Mouse (Mus musculus): Measurements from ENCODE around the gene Sys1.

DNA sequence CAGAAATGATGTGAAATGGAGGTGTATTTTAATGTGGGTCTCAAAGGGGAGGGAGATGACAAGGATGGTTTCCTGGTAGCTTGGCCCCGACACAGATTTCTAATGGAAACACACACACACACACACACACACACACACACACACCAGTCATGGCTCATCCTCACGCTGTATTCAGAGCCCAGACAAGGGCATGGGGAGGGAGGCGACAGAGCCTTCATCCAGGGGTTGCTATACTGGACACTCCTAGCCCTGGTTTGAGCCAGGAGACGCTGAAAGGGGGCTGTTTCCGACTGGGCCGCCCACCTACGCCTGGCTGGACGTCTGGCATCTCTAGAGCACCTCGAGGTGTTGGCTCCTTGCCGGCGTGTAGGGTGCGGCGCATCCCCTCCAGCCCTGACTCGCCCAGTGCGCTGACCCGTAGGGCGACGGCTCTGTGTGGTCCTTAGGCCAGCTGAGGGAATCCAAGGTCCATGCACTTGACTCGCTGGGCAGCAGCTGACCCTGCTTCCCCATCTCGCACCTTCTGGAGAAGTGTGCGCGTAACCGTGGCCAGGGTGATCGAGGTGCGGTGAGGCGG, 29.0 kb downstream of the Sys1 start, which contains the start of gene Dbndd2:
- TF ChIP-seq CTCF (IDR thresholded peaks at IDR 0.05; ENCODE audit: insufficient read depth, low read depth, low read length), result no peak
- TF ChIP-seq POLR2A (IDR thresholded peaks at IDR 0.05; ENCODE audit: insufficient read depth, low read depth, low read length), result no peak

Data from olfactory bulb, adult 2 months (tissue).